Mouse (Mus musculus) liver, adult 2 months (tissue): ENCODE results near the gene Ypel5.

Experiments
- CTCF ChIP-seq: fragments of 200-500 bp; IDR thresholded peaks from 2 replicates; pipeline ENCODE4 v1.5.1; 2011; ENCODE audit warnings: low read depth, low read length, control low read depth
- POLR2A ChIP-seq: fragments of 200-500 bp; IDR thresholded peaks from 2 replicates; pipeline ENCODE4 v1.6.1; 2011; ENCODE audit warnings: low read length, control low read depth; ENCODE audit not compliant: insufficient read depth; ENCODE audit errors: extremely low read depth

DNA sequence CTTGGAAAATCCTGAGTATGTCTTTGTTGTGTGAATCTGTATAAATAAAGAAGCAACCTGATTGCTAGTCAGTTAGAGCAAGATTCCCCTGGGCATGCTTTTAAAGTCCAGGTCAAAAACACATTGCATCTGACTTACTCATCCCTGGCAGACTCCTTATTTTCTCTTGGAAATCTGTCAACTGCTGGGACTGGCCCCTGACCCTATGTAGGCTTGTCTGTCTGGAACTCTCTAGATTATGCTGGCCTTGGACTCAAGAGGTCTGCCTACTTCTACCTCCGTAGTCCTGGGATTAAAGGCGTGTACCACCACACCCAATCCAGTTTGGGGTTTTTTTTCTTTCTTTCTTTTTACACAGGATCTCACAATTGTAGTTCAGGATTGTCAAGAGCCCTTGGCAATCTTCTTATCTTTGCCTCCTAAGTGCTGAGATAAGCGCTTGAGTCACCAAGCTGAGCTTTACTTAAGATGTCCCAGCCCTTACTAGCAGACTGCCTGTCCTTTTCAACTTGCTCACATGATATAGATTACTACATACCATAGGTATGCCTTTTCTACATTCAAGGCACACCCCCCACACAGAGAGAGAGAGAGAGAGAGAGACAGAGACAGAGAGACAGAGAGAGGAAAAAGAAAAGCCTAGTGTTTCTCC lies 8.1 kb upstream of the Ypel5 start:
- TF ChIP-seq CTCF (no peak), POLR2A (no peak)
